Mouse (Mus musculus) ES-Bruce4 (cell line): ENCODE measurements around the gene Aspg. TPM values are rescaled to one million over a fixed set of nuclear protein-coding genes. Genes with fewer than 3 reads are reported as not detected.

Experiments used
- H3K27ac ChIP-seq: 2 replicates; pipeline ENCODE4 v1.5.1; 2012; ENCODE audit warnings: low read length, inconsistent platforms; ENCODE audit not compliant: insufficient read depth
- H3K27me3 ChIP-seq: 2 replicates; pipeline ENCODE4 v1.6.1; 2012; ENCODE audit warnings: mild to moderate bottlenecking, low read length, inconsistent platforms; ENCODE audit not compliant: control insufficient read depth, poor library complexity, insufficient read depth, severe bottlenecking
- H3K36me3 ChIP-seq: 2 replicates; pipeline ENCODE4 v1.6.1; 2012; ENCODE audit warnings: inconsistent platforms, mild to moderate bottlenecking, low read length, moderate library complexity; ENCODE audit not compliant: control insufficient read depth, poor library complexity, insufficient read depth, severe bottlenecking
- H3K4me1 ChIP-seq: one replicate; pipeline ENCODE4 v1.8.1; 2011; ENCODE audit warnings: low read length; ENCODE audit not compliant: control insufficient read depth, insufficient read depth
- H3K4me3 ChIP-seq: 2 replicates; pipeline ENCODE4 v1.5.1; 2011; ENCODE audit warnings: low read depth, mild to moderate bottlenecking, low read length
- H3K9ac ChIP-seq: 2 replicates; pipeline ENCODE4 v1.6.1; 2012; ENCODE audit warnings: low read depth, mild to moderate bottlenecking, inconsistent platforms; ENCODE audit not compliant: poor library complexity, severe bottlenecking
- H3K9me3 ChIP-seq: replicated peaks from 2 replicates; pipeline ENCODE4 v1.6.1; 2012; ENCODE audit warnings: mild to moderate bottlenecking, low read length, inconsistent platforms; ENCODE audit not compliant: control insufficient read depth, poor library complexity, insufficient read depth, severe bottlenecking
- CTCF ChIP-seq: IDR thresholded peaks from one replicate; pipeline ENCODE4 v1.8.1; 2011; ENCODE audit warnings: low read depth, low read length
- EP300 ChIP-seq: IDR thresholded peaks from 2 replicates; pipeline ENCODE4 v1.6.1; 2011; ENCODE audit warnings: low read depth, low read length; ENCODE audit not compliant: insufficient read depth
- POLR2A ChIP-seq: IDR thresholded peaks from one replicate; pipeline ENCODE4 v1.8.1; 2011; ENCODE audit warnings: low read length; ENCODE audit not compliant: insufficient read depth
- polyA plus RNA-seq: library from polyadenylated mRNA; stranded (reverse); fragments of >200 nt; gene quantifications from 2 replicates; pipeline ENCODE4 v1.2.4, GENCODE M21; 2011; ENCODE audit warnings: low read depth; ENCODE audit not compliant: missing spikeins, insufficient read depth, insufficient read length

The Aspg gene
- polyA plus RNA-seq, 1 experiment, result 7.7 TPM

DNA sequence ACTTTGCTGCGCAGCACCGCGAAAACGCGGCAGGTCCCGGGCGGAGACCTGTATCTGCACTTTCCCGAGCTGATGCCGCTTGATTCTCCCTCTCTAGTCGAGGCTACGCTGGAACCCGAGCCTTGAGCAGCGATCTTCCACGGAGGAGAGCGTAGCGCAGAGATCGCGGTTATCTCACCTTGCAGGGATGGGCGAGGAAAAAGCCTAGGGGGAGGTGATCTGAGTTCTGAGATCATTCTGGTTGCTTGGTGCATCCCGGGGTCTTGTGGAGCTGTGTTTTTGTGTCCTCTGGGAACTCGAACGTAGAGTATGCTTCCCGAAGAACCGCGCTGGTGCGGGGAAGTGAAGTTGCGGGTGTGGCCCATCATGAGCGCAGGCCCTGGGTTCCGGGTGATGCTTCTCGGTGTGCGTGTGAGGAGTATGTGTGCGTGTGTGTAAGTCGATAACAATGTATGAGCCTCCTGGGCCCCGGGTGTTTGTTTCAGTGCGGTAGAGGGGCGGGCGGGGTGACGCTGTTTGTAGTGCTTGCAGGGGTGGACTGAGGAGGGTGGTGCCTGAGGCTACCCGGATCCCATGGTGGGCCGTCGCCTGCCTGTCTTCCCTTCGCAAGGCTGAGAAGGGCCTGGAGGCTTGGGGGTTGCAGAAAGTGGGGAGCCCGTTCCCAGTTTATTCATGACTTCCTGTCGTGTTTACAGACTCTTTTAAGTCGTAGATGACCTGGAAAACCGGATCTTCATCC, 38.1 kb downstream of the Aspg start:
- H3K9ac ChIP-seq, result peak overlapping the region; percentile 63
- H3K4me3 ChIP-seq, result peak overlapping the region; percentile 64
- H3K4me1 ChIP-seq, result no peaks in the 10 kb centered on the region
- no peaks in the 10 kb centered on the region for H3K36me3 ChIP-seq
- H3K27me3 ChIP-seq, result peaks cover 15% of the 10 kb centered on the region
- TF ChIP-seq POLR2A (no peak), CTCF (no peak), EP300 (no peak)
- H3K27ac ChIP-seq, result no peak overlapping the region
- no peaks in the 10 kb centered on the region for H3K9me3 ChIP-seq

DNA sequence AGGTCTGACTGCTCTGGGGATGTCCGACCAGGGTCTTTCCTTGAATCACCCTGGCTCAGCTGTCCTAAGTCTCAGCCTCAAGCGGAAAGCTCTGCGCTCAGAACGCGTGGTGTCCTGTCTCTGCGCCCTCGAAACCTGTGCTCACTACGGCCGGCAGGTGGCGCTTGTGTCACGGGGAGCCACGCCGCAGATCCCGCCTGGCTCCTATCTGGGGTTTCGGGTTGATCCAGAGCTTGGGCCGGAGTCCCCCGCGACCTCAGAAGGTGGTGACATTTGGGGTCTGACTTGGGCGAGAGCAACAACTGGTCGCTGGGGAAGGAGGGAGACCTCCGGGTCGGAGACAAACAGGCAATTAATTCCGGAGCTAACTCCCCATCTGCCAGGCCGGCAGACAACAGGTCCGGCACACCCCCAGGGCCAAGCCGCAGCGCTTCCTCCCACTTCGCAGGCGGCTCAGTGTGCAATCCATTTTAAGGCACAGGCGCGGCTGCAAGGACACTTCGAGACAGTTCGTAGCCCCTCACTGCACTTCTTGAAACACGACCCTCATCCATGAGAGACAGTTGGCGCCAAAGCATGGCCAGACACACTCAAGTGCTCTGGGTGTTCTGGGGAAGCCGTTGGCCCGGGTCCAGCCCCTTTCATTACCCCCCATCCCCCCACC, 38.9 kb downstream of the Aspg start:
- TF ChIP-seq CTCF (peak; percentile 92), EP300 (no peak)
- Histone ChIP-seq H3K4me3 (peak overlapping the region; percentile 52), H3K9ac (no peak overlapping the region; the same call in 1 of the 2 replicates), H3K4me1 (no peaks in the 10 kb centered on the region), H3K27me3 (peaks cover 15% of the 10 kb centered on the region), H3K36me3 (no peaks in the 10 kb centered on the region), H3K27ac (no peak overlapping the region), H3K9me3 (no peaks in the 10 kb centered on the region)

DNA sequence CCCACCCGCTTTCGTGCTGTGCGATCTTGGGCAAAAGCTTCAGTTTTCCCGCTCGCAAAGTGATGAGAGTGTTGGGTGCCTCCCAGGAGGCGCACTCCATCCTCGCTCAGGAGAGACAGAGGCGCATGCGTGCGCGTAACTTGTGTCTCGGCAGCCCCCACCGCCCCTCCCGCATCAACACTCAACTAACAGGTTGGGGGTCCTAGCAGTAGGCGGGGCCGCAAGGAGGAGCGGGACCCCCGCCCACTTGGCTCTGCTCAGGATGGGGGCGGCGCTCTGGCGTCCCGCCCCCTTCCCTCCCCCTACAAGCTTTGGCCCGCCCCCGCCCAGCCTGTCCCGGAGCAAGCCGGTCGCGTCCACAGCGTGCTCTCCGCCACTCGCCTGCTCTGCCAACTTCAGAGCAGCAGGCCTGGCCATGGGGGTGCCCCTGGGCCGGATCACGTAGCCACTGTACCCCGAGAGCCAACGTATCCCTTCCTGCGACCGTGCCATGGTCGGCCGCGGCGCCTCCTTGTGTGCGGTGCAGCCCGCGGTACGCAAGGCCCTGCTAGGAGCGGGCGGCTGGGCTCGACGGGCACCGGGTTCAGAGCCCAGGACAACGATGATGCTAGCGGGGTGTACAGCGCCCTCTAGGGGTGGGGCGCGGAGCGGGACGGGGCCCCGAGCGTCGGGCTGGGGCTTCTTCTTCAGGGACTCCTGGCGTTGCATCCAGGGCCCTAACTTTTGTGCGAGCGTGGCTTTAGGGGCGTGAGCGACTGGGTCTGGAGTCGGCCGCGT, 39.6 kb downstream of the Aspg start, which contains the start of gene Kif26a:
Gene Kif26a, plus strand, starts transcription at position 334 of the 777 bp plus-strand sequence.
- Histone ChIP-seq H3K9ac (peak within 1 kb of the TSS; percentile 59), H3K27ac (no peak within 1 kb of the TSS), H3K4me3 (peak within 1 kb of the TSS; percentile 65), H3K27me3 (peaks cover 15% of the 10 kb centered on the region), H3K4me1 (peaks cover 1% of the 10 kb centered on the region), H3K9me3 (no peaks in the 10 kb centered on the region), H3K36me3 (no peaks in the 10 kb centered on the region)
- peak; percentile 63 for TF ChIP-seq CTCF
- TF ChIP-seq EP300, result 0 out of 2 replicates have a peak, but pooled peaks have one; percentile 26
- peak; percentile 64 for TF ChIP-seq POLR2A

DNA sequence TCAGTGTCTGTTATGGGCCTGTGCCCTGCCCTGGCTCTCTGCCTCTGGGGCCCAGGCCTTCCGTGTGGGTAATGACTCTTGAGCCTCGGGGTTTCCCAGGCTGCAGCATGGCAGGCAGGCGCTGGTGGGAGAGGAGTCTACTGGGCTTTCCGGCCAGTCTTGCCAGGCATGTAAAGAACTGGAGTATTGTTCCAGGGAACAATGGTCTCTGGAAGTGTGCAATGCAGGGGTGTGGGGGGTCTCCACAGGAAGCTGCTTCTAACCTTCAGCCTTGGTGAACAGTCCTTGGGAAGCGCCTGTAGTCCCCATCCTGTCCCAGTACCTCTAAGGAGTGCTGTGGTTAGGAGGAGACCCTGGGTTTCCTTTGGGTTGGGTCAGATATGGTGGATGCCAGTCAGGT, 40.9 kb downstream of the Aspg start:
- Histone ChIP-seq H3K9ac (no peak overlapping the region), H3K36me3 (no peaks in the 10 kb centered on the region), H3K4me3 (peak overlapping the region; percentile 65; the same call in 1 of the 2 replicates), H3K27ac (no peak overlapping the region), H3K4me1 (peaks cover 1% of the 10 kb centered on the region), H3K9me3 (no peaks in the 10 kb centered on the region), H3K27me3 (peaks cover 15% of the 10 kb centered on the region)
- TF ChIP-seq EP300 (no peak), CTCF (no peak), POLR2A (no peak)

DNA sequence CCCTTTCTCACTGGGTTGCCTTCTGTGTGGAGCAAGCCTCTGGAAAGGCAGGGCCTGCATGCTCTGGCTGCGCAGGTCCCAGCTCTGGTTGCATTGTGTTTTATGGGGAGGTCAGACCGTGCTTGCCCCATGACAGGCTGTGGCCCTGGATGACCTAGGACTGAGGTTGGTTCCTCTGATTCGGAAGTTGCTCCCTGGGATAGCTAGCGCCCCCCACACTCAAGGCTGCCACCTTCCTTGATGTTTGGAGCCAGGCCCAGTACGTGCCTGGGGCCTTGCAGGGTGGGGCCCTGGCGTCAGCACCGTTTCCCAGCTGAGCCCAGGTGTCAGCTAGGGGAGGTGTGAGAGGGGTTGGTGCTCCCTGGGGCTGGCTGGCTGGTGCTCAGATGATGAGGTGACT, 43.5 kb downstream of the Aspg start:
- peaks cover 1% of the 10 kb centered on the region for H3K4me1 ChIP-seq
- no peaks in the 10 kb centered on the region for H3K36me3 ChIP-seq
- TF ChIP-seq EP300, result no peak
- TF ChIP-seq CTCF, result no peak
- no peak for TF ChIP-seq POLR2A
- H3K27ac ChIP-seq, result no peak overlapping the region
- no peak overlapping the region for H3K9ac ChIP-seq
- no peak overlapping the region for H3K4me3 ChIP-seq
- no peaks in the 10 kb centered on the region for H3K27me3 ChIP-seq
- H3K9me3 ChIP-seq, result no peaks in the 10 kb centered on the region
